Mouse (Mus musculus) heart, adult 2 months (tissue): ENCODE measurements around the gene Cfap20.

Experiments used
- CTCF ChIP-seq: fragments of 200-600 bp; IDR thresholded peaks from 2 replicates; pipeline ENCODE4 v1.8.1; 2022; ENCODE audit warnings: antibody characterized with exemption, mild to moderate bottlenecking, moderate library complexity
- POLR2A ChIP-seq: fragments of 200-500 bp; IDR thresholded peaks from 2 replicates; pipeline ENCODE4 v1.6.1; 2011; ENCODE audit warnings: mild to moderate bottlenecking, low read depth, low read length, control low read depth; ENCODE audit not compliant: insufficient read depth

- TF ChIP-seq POLR2A, result no peak
- TF ChIP-seq CTCF, result no peak
Observed at GRCm38 (mm10) chr8:95390312-95390711, 44.4 kb downstream of the Cfap20 start.
